Mouse (Mus musculus): Measurements from ENCODE around the gene Lrrk2.

GRCm38 (mm10) chr15:91673569-91673905, 562 bp downstream of the Lrrk2 start:
- TF ChIP-seq POLR2A (IDR thresholded peaks at IDR 0.05; ENCODE audit: borderline replicate concordance, control insufficient read depth, low read depth, low read length) (no peak), CTCF (IDR thresholded peaks at IDR 0.05; ENCODE audit: control insufficient read depth, insufficient read depth, low read length) (no peak)

Data from bone marrow, adult 2 months (tissue).